Mouse (Mus musculus) 416B (cell line): ENCODE results near the gene Stoml1.
"Not testable (repeated sequence)": the region's sequence is repeated elsewhere in the genome, so short reads cannot be mapped to it uniquely, and the experiment has no call there.

Experiments
- DNase-seq: peaks from one replicate; pipeline ENCODE4 v3.0.0; 2011; ENCODE audit warnings: low read depth

Gene Stoml1

GRCm38 (mm10) chr9:58241780-58242485 is 11.0 kb upstream of the Stoml1 start:
- peak; percentile 81 for DNase-seq

- DNase-seq, result no peak
These were observed 10.3 kb upstream of the Stoml1 start for GRCm38 (mm10) chr9:58242696-58243095.

- DNase-seq, result no peak
These were observed 9.3 kb upstream of the Stoml1 start for GRCm38 (mm10) chr9:58243696-58244095.

DNA sequence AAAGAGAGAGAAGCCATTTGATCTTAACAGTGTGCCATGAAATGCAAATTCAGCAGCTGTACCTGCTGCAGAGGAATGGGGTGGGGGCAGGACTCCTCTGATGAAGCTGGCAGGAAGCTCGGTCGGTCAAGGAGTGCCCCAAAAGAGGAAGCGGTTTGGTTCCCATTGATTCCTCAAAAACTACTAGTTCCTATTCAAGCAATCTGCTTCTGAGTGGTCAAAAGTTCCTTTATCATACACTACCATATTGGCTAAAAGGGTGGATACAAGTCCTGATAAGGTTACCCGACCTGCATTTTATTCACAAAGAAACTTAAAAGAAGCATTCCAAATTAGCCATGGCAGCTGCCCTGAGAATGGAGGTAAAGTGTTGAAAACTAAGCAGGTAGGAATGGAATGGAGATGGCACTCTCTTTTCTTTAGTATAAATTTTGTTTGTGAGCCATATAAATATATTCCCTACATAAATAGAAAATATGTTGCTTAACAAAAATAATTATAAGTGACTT is 6.8 kb upstream of the Stoml1 start:
- peak; percentile 95 for DNase-seq

GRCm38 (mm10) chr9:58247064-58247759 is 5.8 kb upstream of the Stoml1 start:
- peak; percentile 63 for DNase-seq

DNA sequence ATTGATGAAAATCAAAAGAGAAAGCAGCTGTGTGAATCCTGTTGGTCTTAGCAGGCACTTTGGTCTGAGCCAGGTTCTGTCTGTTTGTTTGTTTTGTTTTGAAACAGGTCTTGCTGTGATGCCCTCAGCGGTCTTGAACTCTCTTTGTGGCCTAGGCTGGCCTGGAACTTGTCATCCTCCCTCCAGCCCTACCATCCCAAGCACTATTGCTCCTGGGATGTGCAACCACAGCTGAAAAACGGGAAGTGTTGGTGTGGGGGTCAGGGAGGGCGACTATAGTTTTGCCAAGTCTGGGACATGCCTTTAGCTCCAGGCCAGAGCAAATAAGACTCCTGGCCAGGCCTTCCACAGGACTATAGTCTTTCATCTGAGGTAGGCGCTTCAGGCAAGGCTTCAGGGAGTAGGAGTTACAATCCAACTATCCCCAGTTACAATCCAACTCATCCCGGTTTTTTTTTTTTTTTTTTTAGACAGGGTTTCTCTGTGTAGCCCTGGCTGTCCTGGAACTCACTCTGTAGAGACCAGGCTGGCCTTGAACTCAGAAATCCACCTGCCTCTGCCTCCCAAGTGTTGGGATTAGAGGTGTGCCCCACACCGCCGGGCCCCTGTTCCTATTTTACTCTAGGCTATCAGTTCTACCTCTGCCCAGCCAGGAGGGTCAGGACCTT is 4.1 kb upstream of the Stoml1 start:
- peak; percentile 43 for DNase-seq

DNA sequence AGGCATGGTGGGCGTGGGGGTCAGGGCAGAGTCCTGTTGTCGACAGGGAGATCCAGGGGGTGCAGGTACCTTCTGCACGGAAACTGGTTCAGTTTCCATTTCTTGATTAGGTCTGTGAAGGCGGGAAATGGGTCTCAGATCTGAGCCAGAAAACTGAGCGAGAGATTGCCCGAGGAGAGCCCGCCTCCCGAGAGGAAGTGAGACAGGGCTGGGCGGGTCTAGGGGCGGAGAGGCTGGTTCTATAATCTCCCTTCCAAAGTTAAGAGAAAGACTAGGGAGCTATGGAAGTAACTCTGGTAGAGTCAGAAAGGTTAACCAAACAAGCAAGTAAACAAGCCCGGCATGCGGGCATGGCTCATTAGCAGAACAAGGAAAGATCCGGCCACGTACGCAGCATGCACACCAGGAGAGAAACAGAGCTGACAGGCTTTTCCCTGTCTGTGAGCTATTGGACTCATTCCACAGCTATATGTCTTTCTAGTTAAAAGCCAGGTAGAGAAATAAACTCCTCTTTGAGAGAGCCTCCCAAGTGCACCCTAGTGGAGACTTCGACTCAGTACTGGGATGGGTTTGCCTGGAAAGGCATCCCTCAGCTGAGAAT is 3.3 kb upstream of the Stoml1 start, which contains the start of gene Pml:
Gene Pml (minus strand): TSS at position 195 of the 601 bp plus-strand sequence.
- DNase-seq, result peak; percentile 80

DNA sequence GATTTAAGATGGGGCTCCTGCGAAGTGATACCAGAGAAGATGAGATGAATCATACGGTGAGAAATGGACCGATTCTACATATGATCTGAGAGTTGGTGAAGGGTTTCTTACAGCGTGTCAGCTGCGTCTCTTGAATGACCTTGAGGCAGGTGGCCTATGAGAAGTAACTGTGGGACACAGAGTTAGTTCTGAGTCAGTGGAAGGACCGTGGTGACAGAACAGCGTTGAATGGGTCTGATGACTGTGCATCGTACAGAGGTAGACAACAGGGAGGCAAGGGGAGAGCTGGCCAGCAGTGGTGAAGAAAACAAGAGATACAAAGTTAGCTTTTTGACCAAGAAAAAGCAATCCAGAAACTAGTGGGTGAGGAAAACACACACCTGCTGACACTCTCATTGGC is 2.6 kb upstream of the Stoml1 start:
- DNase-seq, result no peak

- not testable (repeated sequence) for DNase-seq
These were observed 2.2 kb upstream of the Stoml1 start for GRCm38 (mm10) chr9:58250730-58251129.

DNA sequence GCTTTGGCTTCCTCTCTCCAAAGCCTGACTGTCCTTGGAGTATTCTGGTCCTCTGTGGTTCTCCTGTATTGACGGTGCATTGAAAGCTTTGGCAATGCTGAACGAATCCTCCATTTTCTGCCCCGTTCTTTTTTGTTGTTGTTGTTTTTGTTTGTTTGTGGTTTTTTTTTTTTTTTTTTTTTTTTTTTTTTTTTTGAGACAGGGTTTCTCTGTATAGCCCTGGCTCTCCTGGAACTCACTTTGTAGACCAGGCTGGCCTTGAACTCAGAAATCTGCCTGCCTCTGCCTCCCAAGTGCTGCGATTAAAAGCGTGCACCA is 800 bp downstream of the Stoml1 start:
- not testable (repeated sequence) for DNase-seq

- no peak for DNase-seq
These were observed 2.1 kb downstream of the Stoml1 start for GRCm38 (mm10) chr9:58255105-58255504.

DNA sequence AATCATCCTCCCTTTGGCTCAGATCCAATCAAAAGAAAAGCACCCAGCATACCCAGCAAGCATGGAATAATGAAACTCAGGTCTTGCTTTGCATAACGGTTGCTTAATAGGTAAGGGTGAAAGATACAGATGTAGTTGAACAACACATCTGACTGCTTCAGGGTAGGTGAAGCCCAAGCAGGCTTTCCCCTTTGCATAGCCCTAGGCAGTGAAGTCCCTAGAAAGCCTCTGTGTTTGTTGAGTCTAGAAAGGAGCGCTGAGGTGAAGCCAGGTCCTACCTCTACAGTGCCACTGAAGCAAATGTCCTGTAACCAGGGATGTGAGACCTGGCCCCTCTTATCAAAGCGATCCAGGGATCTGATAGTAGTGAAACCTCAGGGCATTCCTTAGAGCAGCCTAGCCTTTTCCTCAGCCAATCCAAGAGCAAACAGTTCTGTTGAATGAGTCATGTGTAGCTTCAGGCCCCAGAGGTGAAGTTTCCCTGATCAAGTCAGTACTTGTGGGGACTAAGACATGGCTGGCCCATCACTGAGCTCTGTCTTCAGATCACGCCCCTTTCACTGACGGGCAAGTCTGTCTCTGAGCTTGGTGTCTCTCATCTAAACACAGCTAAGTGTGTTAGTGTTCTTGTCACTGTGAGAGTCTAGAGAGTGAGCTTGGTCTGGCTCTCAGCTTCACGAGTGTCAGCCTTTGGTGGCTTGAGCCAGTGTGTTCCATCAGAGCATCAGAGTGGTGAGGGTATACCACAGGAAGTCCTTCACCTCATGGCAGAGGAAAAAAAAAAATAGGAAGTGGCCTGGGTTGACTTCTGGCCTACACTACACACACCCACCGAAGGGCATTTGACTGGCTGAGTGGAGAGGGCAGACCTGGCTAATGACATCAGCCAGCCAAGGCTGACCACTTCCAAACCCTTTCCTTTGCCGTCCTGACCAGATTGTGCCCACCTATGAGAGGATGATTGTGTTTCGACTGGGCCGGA is 3.0 kb downstream of the Stoml1 start:
- peak; percentile 86 for DNase-seq

DNA sequence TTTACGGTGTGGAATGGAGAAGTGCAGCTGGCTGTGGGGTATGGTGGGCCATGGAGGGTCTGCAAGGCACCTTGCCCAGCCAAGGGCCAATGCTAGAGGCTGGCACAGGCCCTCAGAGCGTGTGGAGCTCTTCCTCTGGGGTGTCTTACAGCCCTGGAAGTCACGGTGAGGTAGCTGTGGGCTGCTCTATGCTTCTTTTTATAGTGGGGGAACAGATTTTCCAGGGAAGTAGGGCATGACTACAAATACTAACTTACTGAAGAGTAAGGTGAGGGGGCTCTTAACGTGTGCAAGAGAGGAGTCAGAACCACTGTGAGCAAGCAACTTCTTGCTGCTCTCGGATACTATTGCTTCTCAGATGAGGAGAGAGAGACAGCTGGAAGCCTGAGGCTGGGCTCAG is 9.5 kb downstream of the Stoml1 start:
- DNase-seq, result no peak

DNA sequence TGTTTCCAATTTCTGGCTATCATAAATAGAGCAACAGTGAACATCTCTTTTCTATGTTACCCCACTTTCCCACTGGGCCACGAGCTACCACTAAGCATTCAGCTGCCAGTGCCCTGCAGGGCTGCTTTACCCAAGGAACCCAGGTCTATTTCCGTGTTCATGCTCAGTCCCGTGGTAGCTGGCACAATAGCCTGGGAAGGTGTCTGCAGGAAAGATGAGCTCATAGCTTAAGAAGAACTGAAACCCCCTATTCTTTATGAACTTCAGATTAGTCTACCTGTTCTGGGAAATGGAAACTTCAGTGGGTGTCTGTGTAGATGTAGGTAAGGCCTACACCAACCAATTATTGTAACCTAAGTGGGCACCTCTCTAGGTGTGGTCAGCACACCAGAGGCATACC is 12.4 kb downstream of the Stoml1 start:
- DNase-seq, result no peak

- peak; percentile 90 for DNase-seq
These were observed 13.6 kb downstream of the Stoml1 start for GRCm38 (mm10) chr9:58266571-58267011.

GRCm38 (mm10) chr9:58267046-58267445 is 14.1 kb downstream of the Stoml1 start:
- no peak for DNase-seq

DNA sequence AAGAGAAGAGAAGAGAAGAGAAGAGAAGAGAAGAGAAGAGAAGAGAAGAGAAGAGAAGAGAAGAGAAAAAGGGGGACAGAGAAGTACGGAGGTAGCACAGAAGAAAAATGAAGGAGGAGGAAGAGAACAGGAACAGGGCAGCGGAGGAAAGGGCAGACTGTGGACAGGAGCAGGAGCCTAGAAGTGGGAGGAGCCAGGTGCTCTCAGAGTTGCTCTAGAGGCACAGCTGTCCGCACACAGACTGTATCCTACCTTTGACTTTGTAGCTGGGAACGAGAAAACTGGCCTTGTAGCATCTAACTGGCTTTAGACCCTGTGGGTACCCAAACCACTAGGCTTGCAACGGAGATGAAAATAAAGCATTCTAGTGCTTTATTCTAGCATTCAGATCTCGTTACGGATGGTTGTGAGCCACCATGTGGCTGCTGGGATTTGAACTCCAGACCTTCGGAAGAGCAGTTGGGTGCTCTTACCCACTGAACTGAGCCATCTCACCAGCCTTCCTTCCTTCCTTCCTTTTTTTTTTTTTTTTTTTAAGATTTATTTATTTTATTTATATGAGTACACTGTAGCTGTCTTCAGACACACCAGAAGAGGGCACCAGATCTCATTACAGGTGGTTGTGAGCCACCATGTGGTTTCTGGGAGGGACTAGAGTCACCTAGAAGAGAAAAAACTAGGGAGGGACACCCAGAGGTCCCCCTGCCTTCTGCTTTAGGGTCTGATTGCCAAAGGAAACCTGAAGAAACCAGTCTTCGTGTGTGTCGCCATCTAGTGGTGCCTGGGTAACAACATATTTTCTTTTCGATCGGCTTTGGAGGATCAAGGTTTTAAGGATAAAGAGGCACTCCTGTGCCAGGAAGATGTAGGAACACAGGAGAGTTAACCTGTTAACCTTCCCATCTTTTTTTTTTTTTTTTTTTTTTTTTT is 15.7 kb downstream of the Stoml1 start:
- peak; percentile 91 for DNase-seq

- no peak for DNase-seq
These were observed 17.1 kb downstream of the Stoml1 start for GRCm38 (mm10) chr9:58270081-58270480.

DNA sequence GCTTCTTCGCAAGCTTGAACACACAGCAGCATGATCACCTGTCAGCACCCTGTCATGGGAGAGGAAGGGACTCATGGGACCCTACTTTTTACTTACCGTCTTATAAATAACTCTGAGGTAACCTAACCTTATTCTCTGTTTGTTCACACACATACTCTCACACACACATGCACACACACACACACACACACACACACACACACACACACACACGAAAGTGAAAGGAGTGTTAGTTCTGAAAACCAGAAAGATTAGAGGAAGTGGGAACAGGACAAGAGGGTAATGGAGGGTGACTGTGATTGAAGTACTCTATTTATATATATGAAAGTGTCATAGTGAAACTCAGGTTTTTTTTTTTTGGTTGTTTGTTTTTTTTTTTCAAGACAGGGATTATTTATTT is 18.1 kb downstream of the Stoml1 start:
- DNase-seq, result peak; percentile 40

GRCm38 (mm10) chr9:58271551-58271950 is 18.6 kb downstream of the Stoml1 start:
- peak; percentile 52 for DNase-seq
